Mouse (Mus musculus): Measurements from ENCODE around the gene Cpt1c. TPM values are rescaled to one million over a fixed set of nuclear protein-coding genes. Genes with fewer than 3 reads are reported as not detected.

Gene Cpt1c
- polyA plus RNA-seq, 1 experiment: 73.3 TPM

DNA sequence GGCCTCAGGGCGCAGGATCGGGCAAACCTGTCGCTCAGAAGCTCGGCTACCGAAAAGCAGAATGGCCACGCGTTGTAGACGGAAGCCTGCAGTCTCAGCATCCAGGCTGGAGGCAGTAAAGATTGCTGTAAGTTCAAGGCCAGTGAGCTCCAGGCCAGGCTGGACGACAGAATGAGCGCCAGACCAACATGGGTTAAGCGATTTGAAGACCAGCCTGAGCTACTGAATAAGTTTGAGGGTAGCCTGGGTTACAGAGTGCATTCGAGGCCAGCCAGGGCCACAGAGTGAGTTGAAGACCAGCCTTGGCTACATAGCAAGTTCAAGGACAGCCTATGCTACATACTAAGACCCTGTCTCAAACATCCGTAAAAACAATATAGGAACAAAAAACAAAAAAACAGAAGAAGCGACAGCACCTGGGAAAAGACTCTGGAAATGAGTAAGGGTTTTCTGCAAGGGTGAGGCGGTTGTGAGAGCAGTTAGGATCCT is 23.3 kb upstream of the Cpt1c start:
- H3K9ac ChIP-seq (ENCODE audit: low read depth, poor library complexity, severe bottlenecking): peak overlapping the region; percentile 57
- no peaks in the 10 kb centered on the region for H3K27me3 ChIP-seq (ENCODE audit: control insufficient read depth, insufficient read depth, low read length, poor library complexity, severe bottlenecking)
- no peaks in the 10 kb centered on the region for H3K9me3 ChIP-seq (replicated peaks; ENCODE audit: control insufficient read depth, insufficient read depth, low read length, poor library complexity, severe bottlenecking)
- peaks cover 16% of the 10 kb centered on the region for H3K36me3 ChIP-seq (ENCODE audit: control insufficient read depth, insufficient read depth, low read length, poor library complexity, severe bottlenecking)
- TF ChIP-seq POLR2A (IDR thresholded peaks at IDR 0.05; ENCODE audit: insufficient read depth, low read length): no peak
- TF ChIP-seq CTCF (IDR thresholded peaks at IDR 0.05; ENCODE audit: low read depth, low read length): no peak
- no peak for TF ChIP-seq EP300 (IDR thresholded peaks at IDR 0.05; ENCODE audit: insufficient read depth, low read depth, low read length)
- peak overlapping the region; percentile 27; the same call in 1 of the 2 replicates for H3K27ac ChIP-seq (ENCODE audit: insufficient read depth, low read length)
- H3K4me3 ChIP-seq (ENCODE audit: low read depth, low read length): peak overlapping the region; percentile 92
- H3K4me1 ChIP-seq (ENCODE audit: control insufficient read depth, insufficient read depth, low read length): no peaks in the 10 kb centered on the region

DNA sequence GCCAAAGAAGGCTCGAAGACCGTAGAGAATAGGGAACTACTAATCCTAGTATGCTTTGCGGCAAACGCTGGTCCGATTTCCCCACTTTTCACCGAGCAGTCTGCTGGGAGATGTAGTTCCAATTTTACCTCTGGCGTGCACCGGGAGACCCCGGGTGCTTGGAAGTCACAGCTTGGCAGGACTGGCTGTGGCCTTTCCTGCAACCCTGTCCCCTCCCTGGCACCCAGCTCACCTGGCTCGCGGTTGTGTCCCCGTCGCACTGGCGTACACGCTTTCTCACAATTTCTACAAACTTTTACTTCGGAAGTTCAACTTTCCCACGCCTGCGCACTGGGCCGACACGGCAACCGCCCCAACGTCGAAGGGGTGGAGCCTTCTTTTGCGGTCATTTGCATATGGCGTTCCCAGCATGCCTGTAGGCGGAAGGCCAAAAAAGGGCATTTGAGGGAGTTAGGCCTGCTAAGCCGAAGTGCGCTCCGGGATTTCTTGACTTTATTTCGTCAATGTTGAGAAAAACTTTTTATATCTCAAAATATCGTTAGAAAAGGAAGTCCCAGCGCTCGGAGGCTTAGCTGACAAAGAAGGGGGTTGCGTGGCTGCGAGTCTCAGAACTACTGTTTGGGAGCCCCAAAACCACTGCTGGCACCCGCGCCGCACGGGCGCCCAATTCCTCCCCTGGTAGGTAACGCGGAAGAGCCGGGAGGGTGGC is 22.7 kb upstream of the Cpt1c start, which contains the start of gene Irf3:
Gene Irf3, plus strand, starts transcription at position 418 of the 709 bp plus-strand sequence.
- TF ChIP-seq POLR2A (IDR thresholded peaks at IDR 0.05; ENCODE audit: insufficient read depth, low read length): peak; percentile 41
- no peak for TF ChIP-seq CTCF (IDR thresholded peaks at IDR 0.05; ENCODE audit: low read depth, low read length)
- peak within 1 kb of the TSS; percentile 57 for H3K9ac ChIP-seq (ENCODE audit: low read depth, poor library complexity, severe bottlenecking)
- peak within 1 kb of the TSS; percentile 92 for H3K4me3 ChIP-seq (ENCODE audit: low read depth, low read length)
- no peaks in the 10 kb centered on the region for H3K27me3 ChIP-seq (ENCODE audit: control insufficient read depth, insufficient read depth, low read length, poor library complexity, severe bottlenecking)
- H3K9me3 ChIP-seq (replicated peaks; ENCODE audit: control insufficient read depth, insufficient read depth, low read length, poor library complexity, severe bottlenecking): no peaks in the 10 kb centered on the region
- peaks cover 14% of the 10 kb centered on the region for H3K36me3 ChIP-seq (ENCODE audit: control insufficient read depth, insufficient read depth, low read length, poor library complexity, severe bottlenecking)
- peak within 1 kb of the TSS; percentile 27; the same call in 1 of the 2 replicates for H3K27ac ChIP-seq (ENCODE audit: insufficient read depth, low read length)
- H3K4me1 ChIP-seq (ENCODE audit: control insufficient read depth, insufficient read depth, low read length): no peaks in the 10 kb centered on the region

DNA sequence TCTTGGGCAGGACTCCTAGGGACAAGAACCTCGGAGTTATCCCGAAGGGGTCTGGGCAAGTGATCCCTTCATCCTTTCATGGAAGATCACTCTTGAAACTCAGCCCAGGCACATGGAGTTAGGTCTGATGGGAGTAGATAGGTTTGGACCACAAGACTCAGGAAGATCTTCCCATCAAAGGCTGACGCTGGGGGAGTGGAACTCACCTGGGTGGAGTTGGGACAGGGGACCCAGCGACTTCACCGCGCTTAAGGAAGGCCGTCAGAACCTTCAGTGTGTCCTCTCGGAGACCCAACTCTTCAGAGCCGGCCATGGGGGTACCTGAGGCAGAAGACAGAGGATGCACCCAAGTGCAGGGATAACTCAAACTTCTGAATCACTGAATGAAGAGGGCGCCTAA is 22.0 kb upstream of the Cpt1c start:
- TF ChIP-seq CTCF (IDR thresholded peaks at IDR 0.05; ENCODE audit: low read depth, low read length) (no peak), POLR2A (IDR thresholded peaks at IDR 0.05; ENCODE audit: insufficient read depth, low read length) (no peak), EP300 (IDR thresholded peaks at IDR 0.05; ENCODE audit: insufficient read depth, low read depth, low read length) (no peak)
- Histone ChIP-seq H3K36me3 (ENCODE audit: control insufficient read depth, insufficient read depth, low read length, poor library complexity, severe bottlenecking) (peaks cover 10% of the 10 kb centered on the region), H3K27me3 (ENCODE audit: control insufficient read depth, insufficient read depth, low read length, poor library complexity, severe bottlenecking) (no peaks in the 10 kb centered on the region), H3K4me3 (ENCODE audit: low read depth, low read length) (peak overlapping the region; percentile 82), H3K9ac (ENCODE audit: low read depth, poor library complexity, severe bottlenecking) (peak overlapping the region; percentile 57), H3K4me1 (ENCODE audit: control insufficient read depth, insufficient read depth, low read length) (no peaks in the 10 kb centered on the region), H3K9me3 (replicated peaks; ENCODE audit: control insufficient read depth, insufficient read depth, low read length, poor library complexity, severe bottlenecking) (no peaks in the 10 kb centered on the region), H3K27ac (ENCODE audit: insufficient read depth, low read length) (0 out of 2 replicates have a peak overlapping the region, but pooled peaks have one; percentile 10)

DNA sequence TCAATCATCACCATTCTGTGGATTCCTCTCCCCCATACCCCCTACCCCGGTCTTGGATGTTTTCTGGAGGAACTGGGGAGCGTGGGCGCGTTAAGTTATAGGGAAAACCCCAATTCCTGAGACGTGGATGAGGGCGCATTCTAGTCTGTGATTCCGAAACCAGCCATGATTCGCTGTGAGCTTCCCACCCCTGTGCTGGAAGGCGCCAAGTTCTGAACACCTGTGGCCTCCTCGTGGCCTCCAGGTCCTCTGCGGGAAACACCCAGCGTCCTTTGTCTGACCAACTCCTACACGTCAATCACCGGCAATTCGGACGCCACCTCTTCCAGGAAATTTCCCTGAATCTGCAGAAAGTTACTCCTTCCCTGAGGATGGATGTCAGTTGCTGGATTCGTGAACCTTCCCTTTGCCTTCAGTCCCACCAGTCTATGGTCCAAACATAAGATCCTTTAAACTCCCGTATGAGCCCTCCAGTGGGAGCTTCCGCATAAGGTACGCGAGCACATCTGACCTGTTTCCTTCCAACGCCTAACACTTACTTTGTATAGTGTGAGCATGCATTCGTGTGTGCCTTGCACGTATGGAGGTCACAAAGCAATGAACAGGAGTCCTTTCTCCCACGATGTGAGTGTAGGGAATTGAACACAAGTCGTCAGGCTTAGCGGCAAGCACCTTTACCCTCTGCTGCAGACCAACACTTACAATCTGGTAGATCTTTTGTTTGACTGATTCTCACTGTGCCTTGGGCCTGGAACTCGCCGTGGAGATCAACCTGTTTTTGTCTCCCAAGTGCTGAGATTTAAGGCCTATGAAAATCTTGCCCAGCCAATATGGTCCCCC is 12.4 kb upstream of the Cpt1c start:
- Histone ChIP-seq H3K27me3 (ENCODE audit: control insufficient read depth, insufficient read depth, low read length, poor library complexity, severe bottlenecking) (no peaks in the 10 kb centered on the region), H3K9me3 (replicated peaks; ENCODE audit: control insufficient read depth, insufficient read depth, low read length, poor library complexity, severe bottlenecking) (no peaks in the 10 kb centered on the region), H3K36me3 (ENCODE audit: control insufficient read depth, insufficient read depth, low read length, poor library complexity, severe bottlenecking) (peaks cover 9% of the 10 kb centered on the region), H3K9ac (ENCODE audit: low read depth, poor library complexity, severe bottlenecking) (peak overlapping the region; percentile 71), H3K4me3 (ENCODE audit: low read depth, low read length) (peak overlapping the region; percentile 95), H3K27ac (ENCODE audit: insufficient read depth, low read length) (peak overlapping the region; percentile 35), H3K4me1 (ENCODE audit: control insufficient read depth, insufficient read depth, low read length) (peaks cover 6% of the 10 kb centered on the region)
- TF ChIP-seq EP300 (IDR thresholded peaks at IDR 0.05; ENCODE audit: insufficient read depth, low read depth, low read length): no peak
- TF ChIP-seq CTCF (IDR thresholded peaks at IDR 0.05; ENCODE audit: low read depth, low read length): no peak
- no peak for TF ChIP-seq POLR2A (IDR thresholded peaks at IDR 0.05; ENCODE audit: insufficient read depth, low read length)

DNA sequence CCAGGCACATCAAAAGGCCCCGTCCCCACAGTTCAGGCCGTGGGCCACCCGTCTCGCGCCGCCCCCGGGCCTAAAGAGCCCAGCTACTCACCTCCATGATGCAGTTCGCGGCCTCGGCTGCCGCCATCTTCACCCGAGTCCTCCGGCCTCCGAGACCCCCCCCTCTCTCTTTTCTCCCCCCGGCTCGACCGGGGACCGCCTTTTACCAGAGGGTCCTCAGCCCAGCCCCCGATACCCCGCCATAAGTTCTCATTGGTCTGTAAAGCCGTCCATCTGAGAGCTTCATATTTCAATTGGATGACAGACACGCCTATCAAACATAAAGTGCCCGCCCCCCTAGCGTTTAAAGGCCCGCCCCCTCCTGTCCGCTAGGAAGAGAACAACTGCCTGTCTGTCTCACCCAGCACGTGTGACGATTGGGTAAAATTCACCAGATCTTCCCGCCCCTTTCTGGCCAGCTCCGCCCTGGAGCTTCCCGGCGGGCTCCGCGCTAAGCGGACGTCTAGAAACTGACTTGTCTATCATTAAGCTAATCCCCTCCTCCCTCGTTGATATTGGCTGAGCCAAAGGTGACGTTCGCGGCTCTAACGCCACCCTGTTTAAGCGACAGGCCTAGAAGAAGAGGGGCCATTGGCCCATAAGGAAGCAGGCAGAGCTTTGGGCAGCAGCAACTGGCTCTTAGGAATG is 11.7 kb upstream of the Cpt1c start, which contains the start of gene Prmt1:
Gene Prmt1, minus strand, starts transcription at position 377 of the 687 bp plus-strand sequence.
- no peaks in the 10 kb centered on the region for H3K27me3 ChIP-seq (ENCODE audit: control insufficient read depth, insufficient read depth, low read length, poor library complexity, severe bottlenecking)
- peak within 1 kb of the TSS; percentile 95 for H3K4me3 ChIP-seq (ENCODE audit: low read depth, low read length)
- peak within 1 kb of the TSS; percentile 99 for H3K9ac ChIP-seq (ENCODE audit: low read depth, poor library complexity, severe bottlenecking)
- H3K27ac ChIP-seq (ENCODE audit: insufficient read depth, low read length): peak within 1 kb of the TSS; percentile 65
- no peaks in the 10 kb centered on the region for H3K9me3 ChIP-seq (replicated peaks; ENCODE audit: control insufficient read depth, insufficient read depth, low read length, poor library complexity, severe bottlenecking)
- TF ChIP-seq EP300 (IDR thresholded peaks at IDR 0.05; ENCODE audit: insufficient read depth, low read depth, low read length) (0 out of 2 replicates have a peak, but pooled peaks have one; percentile 5), POLR2A (IDR thresholded peaks at IDR 0.05; ENCODE audit: insufficient read depth, low read length) (no peak), CTCF (IDR thresholded peaks at IDR 0.05; ENCODE audit: low read depth, low read length) (no peak)
- peaks cover 17% of the 10 kb centered on the region for H3K36me3 ChIP-seq (ENCODE audit: control insufficient read depth, insufficient read depth, low read length, poor library complexity, severe bottlenecking)
- peaks cover 6% of the 10 kb centered on the region for H3K4me1 ChIP-seq (ENCODE audit: control insufficient read depth, insufficient read depth, low read length)
